Mouse (Mus musculus) G1E-ER4 (cell line): ENCODE results near the gene Cox19. TPM values are rescaled to one million over a fixed set of nuclear protein-coding genes. Genes with fewer than 3 reads are reported as not detected.

Source experiments
- GATA1 ChIP-seq: IDR thresholded peaks from one replicate; pipeline ENCODE4 v1.8.0; 2012; ENCODE audit warnings: low read length, inconsistent platforms
- polyA plus RNA-seq: library from polyadenylated mRNA; stranded (reverse); fragments of >175 nt; gene quantifications from 2 replicates; pipeline ENCODE4 v1.2.3, GENCODE M21; 2012

Cox19 gene
- 57.2 and 76.6 TPM in 2 replicates for polyA plus RNA-seq

GRCm38 (mm10) chr5:139351134-139351533, at the start of gene Cox19:
Gene Cox19 (minus strand): TSS chr5:139351418.
- no peak for TF ChIP-seq GATA1

GRCm38 (mm10) chr5:139399991-139400390, 48.8 kb upstream of the Cox19 start:
- TF ChIP-seq GATA1: no peak

GRCm38 (mm10) chr5:139398786-139399185, 47.6 kb upstream of the Cox19 start:
- no peak for TF ChIP-seq GATA1

- no peak for TF ChIP-seq GATA1
Measured at GRCm38 (mm10) chr5:139397959-139398753, 46.9 kb upstream of the Cox19 start.

GRCm38 (mm10) chr5:139397359-139397916, 46.2 kb upstream of the Cox19 start:
- no peak for TF ChIP-seq GATA1

- TF ChIP-seq GATA1: no peak
Measured at GRCm38 (mm10) chr5:139395528-139395927, 44.3 kb upstream of the Cox19 start.

GRCm38 (mm10) chr5:139394399-139394798, 43.2 kb upstream of the Cox19 start:
- TF ChIP-seq GATA1: no peak

GRCm38 (mm10) chr5:139393197-139393588, 42.0 kb upstream of the Cox19 start:
- TF ChIP-seq GATA1: no peak

GRCm38 (mm10) chr5:139392219-139393196, 41.3 kb upstream of the Cox19 start:
- TF ChIP-seq GATA1: no peak

- TF ChIP-seq GATA1: no peak
Measured at GRCm38 (mm10) chr5:139391309-139391990, 40.2 kb upstream of the Cox19 start.

- TF ChIP-seq GATA1: no peak
Measured at GRCm38 (mm10) chr5:139389676-139390061, 38.5 kb upstream of the Cox19 start.

GRCm38 (mm10) chr5:139388694-139389675, 37.8 kb upstream of the Cox19 start:
- peak; percentile 43 for TF ChIP-seq GATA1

- no peak for TF ChIP-seq GATA1
Measured at GRCm38 (mm10) chr5:139388195-139388570, 37.0 kb upstream of the Cox19 start.
